Mouse (Mus musculus) cortical plate, adult 2 months (tissue): ENCODE results near the gene Ptpra.

Source experiments
- CTCF ChIP-seq: fragments of 200-500 bp; IDR thresholded peaks from 2 replicates; pipeline ENCODE4 v1.5.1; 2011; ENCODE audit warnings: mild to moderate bottlenecking, control low read depth, low read length; ENCODE audit not compliant: insufficient read depth; ENCODE audit errors: extremely low read depth
- POLR2A ChIP-seq: fragments of 200-500 bp; IDR thresholded peaks from 2 replicates; pipeline ENCODE4 v1.6.1; 2011; ENCODE audit warnings: mild to moderate bottlenecking, low read length, control low read depth; ENCODE audit not compliant: insufficient read depth; ENCODE audit errors: extremely low read depth

- TF ChIP-seq CTCF = peak; percentile 71
- no peak for TF ChIP-seq POLR2A
Measured at GRCm38 (mm10) chr2:130597601-130598010, 147.5 kb downstream of the Ptpra start.
